ENCODE assay signal across 16 mouse cellular contexts in genomic region chr1:191347602-191348001, GRCm38 (mm10). TPM values are rescaled to one million over a fixed set of nuclear protein-coding genes. Genes with fewer than 3 reads are reported as not detected.
"Had no signal": no experiment of that assay in that cellular context is flagged by ENCODE, and none has a peak within 500 bp of the region (broad histone marks: within the 10 kb centered on the region; RNA-seq: fewer than 3 reads in every experiment).

No protein-coding gene starts in this region.

- H3K9ac ChIP-seq: neural tube, embryonic 12.5 days; neural tube, embryonic 13.5 days; neural tube, embryonic 15.5 days; stomach, embryonic 15.5 days had no signal

- H3K4me2 ChIP-seq: neural tube, embryonic 12.5 days; neural tube, embryonic 13.5 days; neural tube, embryonic 15.5 days; stomach, embryonic 15.5 days had no signal

- H3K9me3 ChIP-seq: neural tube, embryonic 12.5 days; neural tube, embryonic 13.5 days; neural tube, embryonic 15.5 days; stomach, embryonic 15.5 days had no signal

- H3K4me3 ChIP-seq: neural tube, embryonic 12.5 days; neural tube, embryonic 13.5 days; neural tube, embryonic 15.5 days; stomach, embryonic 15.5 days had no signal

- H3K4me1 ChIP-seq: neural tube, embryonic 12.5 days; neural tube, embryonic 13.5 days; neural tube, embryonic 15.5 days had no signal

- H3K27me3 ChIP-seq: neural tube, embryonic 12.5 days; neural tube, embryonic 13.5 days; neural tube, embryonic 15.5 days; stomach, embryonic 15.5 days had no signal

- DNase-seq: retina, postnatal 1 day; right cerebral cortex, adult 18-20 months; right cerebral cortex, postnatal 14 days; right cerebral cortex, postnatal 25 days; right cerebral cortex, postnatal 4 days; spleen, adult 18-20 months; thymus, adult 18-20 months; thymus, adult 2 months; thymus, postnatal 25 days; thymus, postnatal 36 days had no signal

- H3K27ac ChIP-seq: neural tube, embryonic 12.5 days; neural tube, embryonic 13.5 days; neural tube, embryonic 15.5 days; stomach, embryonic 15.5 days; stomach, postnatal 0 days had no signal

RNA-seq across cellular contexts. Expression of gene Nenf, which starts 29.6 kb away (rescaled TPM):
- total RNA-seq: neutrophil, adult 5-6 weeks had no signal
